Mouse (Mus musculus): Measurements from ENCODE around the gene Sorbs2. TPM values are rescaled to one million over a fixed set of nuclear protein-coding genes. Genes with fewer than 3 reads are reported as not detected.

Sorbs2 gene
- polyA plus RNA-seq, 1 experiment: 13.9 TPM

GRCm38 (mm10) chr8:45715330-45716027, 207.9 kb downstream of the Sorbs2 start:
- no peak for DNase-seq
- Histone ChIP-seq H3K4me3 (ENCODE audit: insufficient read depth, low read depth, low read length) (no peak overlapping the region), H3K27me3 (replicated peaks; ENCODE audit: control insufficient read depth, insufficient read depth, low read length) (no peaks in the 10 kb centered on the region), H3K27ac (ENCODE audit: insufficient read depth, low read depth, low read length) (no peak overlapping the region), H3K4me1 (ENCODE audit: control insufficient read depth, insufficient read depth, low read length) (no peaks in the 10 kb centered on the region), H3K36me3 (ENCODE audit: control insufficient read depth, insufficient read depth, low read length) (no peaks in the 10 kb centered on the region)
- WGBS: 63% methylated on average over 13 of the region's 13 CpGs
- TF ChIP-seq POLR2A (IDR thresholded peaks at IDR 0.05; ENCODE audit: low read depth, low read length) (no peak), CTCF (conservative IDR thresholded peaks at IDR 0.05; ENCODE audit: insufficient read depth, insufficient read length, low read depth, low read length) (no peak)

GRCm38 (mm10) chr8:45719776-45720175, 212.2 kb downstream of the Sorbs2 start:
- H3K27me3 ChIP-seq (replicated peaks; ENCODE audit: control insufficient read depth, insufficient read depth, low read length): no peaks in the 10 kb centered on the region
- TF ChIP-seq POLR2A (IDR thresholded peaks at IDR 0.05; ENCODE audit: low read depth, low read length): no peak
- no peaks in the 10 kb centered on the region for H3K4me1 ChIP-seq (ENCODE audit: control insufficient read depth, insufficient read depth, low read length)
- no peaks in the 10 kb centered on the region for H3K36me3 ChIP-seq (ENCODE audit: control insufficient read depth, insufficient read depth, low read length)
- H3K27ac ChIP-seq (ENCODE audit: insufficient read depth, low read depth, low read length): no peak overlapping the region
- WGBS: 58% methylated on average over 8 of the region's 8 CpGs
- H3K4me3 ChIP-seq (ENCODE audit: insufficient read depth, low read depth, low read length): no peak overlapping the region
- no peak for DNase-seq

GRCm38 (mm10) chr8:45724204-45724603, 216.6 kb downstream of the Sorbs2 start:
- TF ChIP-seq CTCF (conservative IDR thresholded peaks at IDR 0.05; ENCODE audit: insufficient read depth, insufficient read length, low read depth, low read length) (no peak), POLR2A (IDR thresholded peaks at IDR 0.05; ENCODE audit: low read depth, low read length) (no peak)
- no peak for DNase-seq

GRCm38 (mm10) chr8:45725321-45725720, 217.7 kb downstream of the Sorbs2 start:
- DNase-seq: no peak
- Histone ChIP-seq H3K4me3 (ENCODE audit: insufficient read depth, low read depth, low read length) (no peak overlapping the region), H3K4me1 (ENCODE audit: control insufficient read depth, insufficient read depth, low read length) (no peaks in the 10 kb centered on the region), H3K27ac (ENCODE audit: insufficient read depth, low read depth, low read length) (no peak overlapping the region), H3K27me3 (replicated peaks; ENCODE audit: control insufficient read depth, insufficient read depth, low read length) (no peaks in the 10 kb centered on the region), H3K36me3 (ENCODE audit: control insufficient read depth, insufficient read depth, low read length) (no peaks in the 10 kb centered on the region)
- 67% methylated on average over 5 of the region's 5 CpGs for WGBS
- TF ChIP-seq POLR2A (IDR thresholded peaks at IDR 0.05; ENCODE audit: low read depth, low read length) (no peak), CTCF (conservative IDR thresholded peaks at IDR 0.05; ENCODE audit: insufficient read depth, insufficient read length, low read depth, low read length) (no peak)

More at GRCm38 (mm10) chr8:45724204-45724603, 216.6 kb downstream of the Sorbs2 start:
- 75% methylated on average over 3 of the region's 3 CpGs for WGBS
- no peaks in the 10 kb centered on the region for H3K36me3 ChIP-seq (ENCODE audit: control insufficient read depth, insufficient read depth, low read length)
- H3K4me3 ChIP-seq (ENCODE audit: insufficient read depth, low read depth, low read length): no peak overlapping the region
- H3K27me3 ChIP-seq (replicated peaks; ENCODE audit: control insufficient read depth, insufficient read depth, low read length): no peaks in the 10 kb centered on the region
- H3K4me1 ChIP-seq (ENCODE audit: control insufficient read depth, insufficient read depth, low read length): no peaks in the 10 kb centered on the region
- H3K27ac ChIP-seq (ENCODE audit: insufficient read depth, low read depth, low read length): no peak overlapping the region

- 67% methylated on average over 7 of the region's 7 CpGs for WGBS
- Histone ChIP-seq H3K4me1 (ENCODE audit: control insufficient read depth, insufficient read depth, low read length) (no peaks in the 10 kb centered on the region), H3K36me3 (ENCODE audit: control insufficient read depth, insufficient read depth, low read length) (no peaks in the 10 kb centered on the region), H3K27me3 (replicated peaks; ENCODE audit: control insufficient read depth, insufficient read depth, low read length) (no peaks in the 10 kb centered on the region), H3K27ac (ENCODE audit: insufficient read depth, low read depth, low read length) (no peak overlapping the region), H3K4me3 (ENCODE audit: insufficient read depth, low read depth, low read length) (no peak overlapping the region)
- DNase-seq: no peak
- TF ChIP-seq POLR2A (IDR thresholded peaks at IDR 0.05; ENCODE audit: low read depth, low read length) (no peak), CTCF (conservative IDR thresholded peaks at IDR 0.05; ENCODE audit: insufficient read depth, insufficient read length, low read depth, low read length) (no peak)
Observed at GRCm38 (mm10) chr8:45729850-45730382, 222.3 kb downstream of the Sorbs2 start.

- 71% methylated on average over 5 of the region's 5 CpGs for WGBS
- DNase-seq: no peak
- H3K4me1 ChIP-seq (ENCODE audit: control insufficient read depth, insufficient read depth, low read length): no peaks in the 10 kb centered on the region
- H3K4me3 ChIP-seq (ENCODE audit: insufficient read depth, low read depth, low read length): no peak overlapping the region
- no peaks in the 10 kb centered on the region for H3K27me3 ChIP-seq (replicated peaks; ENCODE audit: control insufficient read depth, insufficient read depth, low read length)
- no peak overlapping the region for H3K27ac ChIP-seq (ENCODE audit: insufficient read depth, low read depth, low read length)
- no peaks in the 10 kb centered on the region for H3K36me3 ChIP-seq (ENCODE audit: control insufficient read depth, insufficient read depth, low read length)
- TF ChIP-seq POLR2A (IDR thresholded peaks at IDR 0.05; ENCODE audit: low read depth, low read length): no peak
- TF ChIP-seq CTCF (conservative IDR thresholded peaks at IDR 0.05; ENCODE audit: insufficient read depth, insufficient read length, low read depth, low read length): no peak
Observed at GRCm38 (mm10) chr8:45730795-45731194, 223.2 kb downstream of the Sorbs2 start.

GRCm38 (mm10) chr8:45734071-45734470, 226.5 kb downstream of the Sorbs2 start:
- no peaks in the 10 kb centered on the region for H3K27me3 ChIP-seq (replicated peaks; ENCODE audit: control insufficient read depth, insufficient read depth, low read length)
- no peak overlapping the region for H3K4me3 ChIP-seq (ENCODE audit: insufficient read depth, low read depth, low read length)
- no peak for DNase-seq
- H3K36me3 ChIP-seq (ENCODE audit: control insufficient read depth, insufficient read depth, low read length): no peaks in the 10 kb centered on the region
- H3K4me1 ChIP-seq (ENCODE audit: control insufficient read depth, insufficient read depth, low read length): no peaks in the 10 kb centered on the region
- no peak for TF ChIP-seq POLR2A (IDR thresholded peaks at IDR 0.05; ENCODE audit: low read depth, low read length)
- TF ChIP-seq CTCF (conservative IDR thresholded peaks at IDR 0.05; ENCODE audit: insufficient read depth, insufficient read length, low read depth, low read length): no peak
- no peak overlapping the region for H3K27ac ChIP-seq (ENCODE audit: insufficient read depth, low read depth, low read length)
- 84% methylated on average over 8 of the region's 8 CpGs for WGBS

Data from kidney, adult 2 months (tissue).